In genomic region chr8:124476701-124477100, GRCm38 (mm10) we compare ENCODE assay signal across 11 mouse cellular contexts. TPM values are rescaled to one million over a fixed set of nuclear protein-coding genes. Genes with fewer than 3 reads are reported as not detected.
DNase-seq lines count a peak whose midpoint lies in the region; ATAC-seq lines count a peak whose summit lies in the region.
"Had no signal": no experiment of that assay in that cellular context is flagged by ENCODE, and none has a peak within 500 bp of the region (broad histone marks: within the 10 kb centered on the region; RNA-seq: fewer than 3 reads in every experiment).

No protein-coding gene starts in this region.

- no peak overlapping the region for H3K4me2 ChIP-seq in midbrain, embryonic 12.5 days (replicated peaks)

- no peaks in the 10 kb centered on the region for H3K9me3 ChIP-seq in midbrain, embryonic 12.5 days

- H3K36me3 ChIP-seq in midbrain, embryonic 12.5 days: no peaks in the 10 kb centered on the region

- no peak overlapping the region for H3K9ac ChIP-seq in midbrain, embryonic 12.5 days (replicated peaks)

- H3K27me3 ChIP-seq in midbrain, embryonic 12.5 days: no peaks in the 10 kb centered on the region

- peak; percentile 77 to 83 for DNase-seq in cerebellum, adult 18-20 months
- DNase-seq in cerebellum, postnatal 36 days: peak; percentile 65 to 69
- peak; percentile 84 to 93 for DNase-seq in layer of hippocampus, adult 18-20 months (ENCODE audit: low spot score in 2 of 2)
- DNase-seq in adrenal gland, postnatal 10 days: no peak
- no peak for DNase-seq in urinary bladder, postnatal 36 days (ENCODE audit: low spot score in 2 of 2)
- DNase-seq in adrenal gland, postnatal 14 days: no peak
- DNase-seq in heart, postnatal 14 days: no peak
- DNase-seq: gastrocnemius, postnatal 25 days; thymus, postnatal 14 days had no signal

- intact Hi-C loops in heart, postnatal 14 days (cut with DNase I): no loop called here

- ATAC-seq in midbrain, embryonic 12.5 days (ENCODE audit: low FRiP score, low read depth): 0 out of 2 replicates have a peak, but pooled peaks have one; percentile 16

- no peak overlapping the region for H3K4me3 ChIP-seq in midbrain, embryonic 12.5 days

- 0 out of 2 replicates have a peak overlapping the region, but pooled peaks have one; percentile 11 for H3K27ac ChIP-seq in midbrain, embryonic 12.5 days (replicated peaks)

- 61% methylated on average over 9 of the region's 9 CpGs for WGBS in midbrain, embryonic 12.5 days

- H3K4me1 ChIP-seq in midbrain, embryonic 12.5 days: no peaks in the 10 kb centered on the region

RNA-seq across cellular contexts. Expression of gene Pgbd5, which starts 37.2 kb away (rescaled TPM):
- 100 to 1,000 TPM; 272 to 273 TPM for total RNA-seq in layer of hippocampus, adult 18-20 months (2021)
- polyA plus RNA-seq in midbrain, embryonic 12.5 days (2016; fragmentation: Nextera tagmentation; extraction: Ambion mirVana): 3.7 and 4.0 TPM in 2 replicates
- 1 to 10 TPM; 4.4 to 6.8 TPM for total RNA-seq in adrenal gland, postnatal 10 days (2021)
- 5.4 and 5.9 TPM in 2 replicates for total RNA-seq in adrenal gland, postnatal 14 days (2021)
- total RNA-seq in heart, postnatal 14 days (2021): 1 to 10 TPM; 2.0 to 2.2 TPM
- total RNA-seq: MEL had no signal

RNA-seq across cellular contexts. Expression of gene Cog2, which starts 43.9 kb away (rescaled TPM):
- 10 to 100 TPM; 40.6 to 43.8 TPM for total RNA-seq in layer of hippocampus, adult 18-20 months (2021)
- polyA plus RNA-seq in midbrain, embryonic 12.5 days (2016; fragmentation: Nextera tagmentation; extraction: Ambion mirVana): 46.6 and 48.0 TPM in 2 replicates
- total RNA-seq in adrenal gland, postnatal 10 days (2021): 10 to 100 TPM; 34.1 to 36.3 TPM
- 40.4 and 40.9 TPM in 2 replicates for total RNA-seq in adrenal gland, postnatal 14 days (2021)
- 10 to 100 TPM; 22.0 to 23.7 TPM for total RNA-seq in heart, postnatal 14 days (2021)

Comparison
In these comparisons a context has a peak if more than half of its experiments do, and no peak if none do; other contexts are left out.
1. DNase-seq: peak in cerebellum, adult 18-20 months (2 of 2), cerebellum, postnatal 36 days (2 of 2) and layer of hippocampus, adult 18-20 months (2 of 2); none in adrenal gland, postnatal 10 days (single experiment), urinary bladder, postnatal 36 days (0 of 2), adrenal gland, postnatal 14 days (single experiment) and heart, postnatal 14 days (0 of 2).
2. RNA of gene Pgbd5, which starts 37.2 kb away (total RNA-seq): 272 to 273 TPM in layer of hippocampus, adult 18-20 months; 4.4 to 6.8 TPM in adrenal gland, postnatal 10 days, 5.4 to 5.9 TPM in adrenal gland, postnatal 14 days and 2.0 to 2.2 TPM in heart, postnatal 14 days; every median in the first group is over 10 times any median in the second.